Mouse (Mus musculus) adrenal gland, adult (tissue): ENCODE measurements around the gene Pth2.
"Not testable (repeated sequence)": the region's sequence is repeated elsewhere in the genome, so short reads cannot be mapped to it uniquely, and the experiment has no call there.

ENCODE experiments used
- DNase-seq, 2 experiments: peaks; one replicate each; pipeline ENCODE4 v3.0.0; 2022 to 2023; ENCODE audit warnings: low spot score in 1 of 2; ENCODE audit not compliant: inconsistent age in 2 of 2

The Pth2 gene

DNA sequence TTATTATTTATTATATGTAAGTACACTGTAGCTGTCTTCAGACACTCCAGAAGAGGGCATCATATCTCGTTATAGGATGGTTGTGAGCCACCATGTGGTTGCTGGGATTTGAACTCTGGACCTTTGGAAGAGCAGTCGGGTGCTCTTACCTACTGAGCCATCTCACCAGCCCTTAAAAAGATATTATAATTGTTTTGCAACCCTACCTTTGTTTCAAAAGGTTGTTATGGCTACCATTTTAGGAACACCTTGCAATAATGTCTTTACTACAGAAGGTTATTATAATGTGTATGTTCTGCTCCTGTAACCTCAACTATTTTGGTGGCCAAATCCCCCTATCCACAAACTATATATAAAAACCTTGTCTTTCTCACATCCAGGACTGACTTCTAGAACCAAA is 27.7 kb upstream of the Pth2 start:
- DNase-seq: not testable (repeated sequence)

DNA sequence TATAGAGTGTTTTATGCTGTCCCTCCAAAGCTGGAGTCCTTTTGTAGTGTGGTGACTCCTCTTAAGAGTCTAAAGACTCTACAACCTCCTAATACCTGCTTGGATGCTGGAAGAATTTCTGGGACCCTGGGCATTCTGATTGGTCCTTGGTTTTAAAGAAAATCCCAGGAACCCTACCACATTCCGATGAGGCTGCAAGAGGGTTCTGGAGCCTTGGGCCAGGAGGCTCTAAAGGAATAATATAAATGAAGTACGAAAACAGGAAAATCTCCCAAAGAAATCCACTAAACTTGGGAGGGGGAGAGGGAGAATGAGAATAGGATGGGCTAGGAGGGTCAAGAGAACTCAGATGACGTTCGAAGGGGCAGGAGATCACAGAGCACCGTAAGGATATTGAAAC is 27.2 kb upstream of the Pth2 start:
- no peak for DNase-seq

DNA sequence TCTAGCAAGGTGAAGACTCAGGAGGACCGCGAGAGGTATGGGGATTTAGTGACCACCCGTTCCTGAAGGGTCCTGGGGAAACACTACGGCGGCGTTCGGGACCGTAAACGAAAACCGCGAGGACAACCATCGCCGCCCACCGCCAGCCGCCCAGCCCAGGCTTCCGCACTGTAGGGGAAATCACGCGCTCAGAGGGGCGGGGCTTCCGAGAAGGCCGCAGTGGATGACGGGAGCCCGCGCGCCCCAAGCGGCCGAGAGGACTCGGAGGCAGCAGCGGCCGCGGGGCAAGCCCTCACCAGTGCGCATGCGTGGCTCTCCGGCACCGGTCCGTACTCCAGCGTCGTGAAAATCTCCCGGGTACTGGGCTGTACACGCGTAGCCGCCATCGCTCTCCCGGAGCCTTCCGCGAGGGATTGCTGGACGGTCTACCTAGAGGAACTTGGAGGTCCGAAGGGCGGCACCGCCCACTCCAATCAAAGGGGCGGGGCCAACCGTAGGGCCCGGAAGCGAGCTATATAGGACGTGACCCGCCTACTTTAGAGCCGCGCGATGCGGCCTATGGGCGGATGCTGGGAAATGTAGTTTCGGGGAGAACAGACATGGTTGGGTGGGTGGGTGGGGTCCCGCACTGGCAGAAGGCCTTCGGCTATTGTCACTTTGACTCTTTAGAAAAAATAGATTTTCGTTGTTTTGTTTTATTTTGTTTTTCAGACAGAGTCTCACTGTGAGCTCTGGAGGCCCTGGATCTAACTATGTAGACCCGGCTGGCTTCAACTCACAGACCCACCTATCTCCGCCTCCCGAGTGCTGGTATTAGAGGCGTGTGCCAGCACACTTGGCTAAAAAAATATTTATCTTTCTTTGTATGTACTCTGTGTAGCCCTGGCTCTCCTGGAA is 26.5 kb upstream of the Pth2 start, which contains the start of the genes Pih1d1 and Aldh16a1:
TSS of gene Pih1d1 (plus strand) at position 208 of the 897 bp plus-strand sequence.
TSS of gene Aldh16a1 (minus strand) at position 489 of the 897 bp plus-strand sequence.
- DNase-seq: peak; percentile 98 to 100

DNA sequence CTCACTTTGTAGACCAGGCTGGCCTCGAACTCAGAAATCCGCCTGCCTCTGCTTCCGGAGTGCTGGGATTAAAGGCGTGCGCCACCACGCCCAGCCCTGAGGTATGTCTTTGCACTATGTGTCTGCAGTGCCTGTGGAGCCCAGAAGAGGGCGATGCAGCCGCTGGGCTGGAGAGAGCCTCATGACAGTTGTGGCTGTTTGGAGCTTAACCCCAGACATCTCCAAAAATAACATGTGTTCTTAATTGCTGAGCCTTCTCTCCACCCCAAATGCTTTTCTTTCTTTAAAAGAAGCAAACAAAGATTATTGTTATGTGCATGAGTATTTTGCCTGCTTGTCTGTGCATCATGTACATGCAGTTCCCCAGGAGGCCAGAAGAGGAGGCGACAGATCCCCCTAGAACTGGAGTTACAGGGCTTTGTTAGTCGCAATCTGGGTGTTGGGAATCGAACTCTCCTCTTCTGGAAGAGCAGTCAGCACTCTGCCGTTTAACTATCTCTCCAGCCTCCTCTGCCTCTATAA is 25.7 kb upstream of the Pth2 start:
- peak; percentile 62 to 77 for DNase-seq

DNA sequence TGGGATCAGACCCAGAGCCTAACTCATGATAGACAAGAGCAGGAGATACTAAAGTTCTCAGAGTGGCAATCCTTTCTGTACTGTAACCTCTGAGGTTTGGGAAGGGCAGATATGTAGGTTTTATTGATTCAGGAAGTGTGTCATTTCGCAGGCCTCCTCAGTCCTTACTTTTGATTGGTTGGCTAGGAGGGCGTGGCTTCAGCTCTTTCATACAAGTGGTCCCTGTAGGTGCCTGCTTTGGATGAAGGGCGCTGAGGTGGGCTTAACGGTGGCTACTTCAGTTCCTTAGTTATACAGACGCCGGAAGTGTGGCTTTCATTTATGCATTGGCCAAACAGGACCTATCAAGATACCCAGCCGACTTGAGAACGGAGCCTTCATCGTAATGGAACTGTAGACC is 25.2 kb upstream of the Pth2 start:
- no peak for DNase-seq

DNA sequence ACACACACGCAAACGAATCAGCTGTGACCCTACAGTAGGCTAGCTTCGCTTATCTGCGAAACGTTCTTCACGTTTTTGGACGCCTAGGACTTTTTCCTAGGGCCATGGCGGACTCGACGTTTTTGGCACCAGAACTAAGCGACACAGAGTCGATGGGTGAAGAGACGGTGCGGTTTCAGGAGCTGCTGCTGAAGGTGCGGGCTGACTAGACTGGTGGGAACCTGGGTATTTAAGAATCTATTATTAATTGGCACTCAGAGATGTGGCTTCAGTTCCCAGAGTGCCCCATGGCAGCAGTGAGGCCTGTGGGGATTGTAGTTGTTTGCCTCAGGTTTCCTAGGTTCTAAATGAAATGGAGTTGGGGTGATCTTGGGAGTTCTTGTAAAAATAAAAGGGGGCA is 24.6 kb upstream of the Pth2 start:
- no peak for DNase-seq

DNA sequence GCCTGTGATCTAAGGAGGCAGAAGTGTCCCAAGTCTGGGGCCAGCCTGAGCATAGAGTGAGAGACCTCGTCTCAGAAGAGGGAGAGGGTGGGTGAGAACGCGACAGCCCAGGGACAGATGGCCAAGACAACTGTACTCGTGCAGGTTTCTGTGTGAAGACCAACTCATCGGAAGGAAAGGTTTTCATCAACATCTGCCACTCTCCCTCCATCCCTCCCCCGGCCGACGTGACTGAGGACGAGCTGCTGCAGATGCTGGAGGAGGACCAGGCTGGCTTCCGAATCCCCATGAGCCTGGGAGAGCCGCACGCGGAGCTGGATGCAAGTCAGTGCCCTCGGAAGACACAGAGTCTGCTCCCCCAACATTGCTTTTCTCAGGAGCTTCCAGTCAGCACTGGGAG is 23.3 kb upstream of the Pth2 start:
- no peak for DNase-seq

DNA sequence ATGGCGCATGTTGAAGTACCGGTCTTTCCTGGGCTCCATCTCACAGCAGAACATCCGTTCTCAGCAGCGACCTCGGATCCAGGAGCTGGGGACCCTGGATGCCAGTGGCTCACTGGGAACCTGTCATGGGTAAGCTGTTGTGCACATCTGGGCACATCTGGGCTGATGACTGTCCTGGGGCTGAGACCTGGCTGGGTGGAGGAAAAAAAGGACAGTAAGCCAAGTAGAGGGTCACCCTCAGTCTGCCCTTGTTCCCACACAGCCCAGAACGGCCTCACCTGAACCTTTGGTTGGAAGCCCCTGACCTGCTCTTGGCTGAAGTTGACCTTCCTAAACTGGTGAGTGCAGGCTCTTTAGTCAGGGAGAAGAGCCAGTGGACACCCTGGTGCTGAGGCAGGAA is 21.8 kb upstream of the Pth2 start:
- no peak for DNase-seq

DNA sequence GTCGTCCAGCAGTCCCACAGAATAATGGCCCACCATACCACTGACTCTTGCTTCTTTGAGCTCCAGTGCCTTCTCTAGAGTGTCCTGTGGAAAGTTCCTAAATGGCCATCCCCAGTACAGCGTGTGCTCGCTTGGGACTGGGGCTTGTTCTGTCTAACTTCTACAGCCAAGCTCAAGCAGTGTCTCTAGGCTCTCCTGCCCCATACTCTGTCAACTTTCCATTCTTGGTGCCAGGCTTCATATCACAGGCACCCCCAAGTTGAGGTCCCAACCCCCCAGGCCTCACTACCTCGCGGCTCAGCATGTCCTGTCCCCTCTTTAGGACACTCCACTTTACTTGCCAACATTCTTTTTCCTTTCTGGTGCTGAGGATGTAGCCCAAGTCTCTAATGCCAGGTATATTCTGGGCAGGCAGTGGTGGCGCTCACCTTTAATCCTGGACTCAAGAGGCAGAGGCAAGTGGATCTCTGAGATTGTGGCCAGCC is 20.4 kb upstream of the Pth2 start:
- no peak for DNase-seq

DNA sequence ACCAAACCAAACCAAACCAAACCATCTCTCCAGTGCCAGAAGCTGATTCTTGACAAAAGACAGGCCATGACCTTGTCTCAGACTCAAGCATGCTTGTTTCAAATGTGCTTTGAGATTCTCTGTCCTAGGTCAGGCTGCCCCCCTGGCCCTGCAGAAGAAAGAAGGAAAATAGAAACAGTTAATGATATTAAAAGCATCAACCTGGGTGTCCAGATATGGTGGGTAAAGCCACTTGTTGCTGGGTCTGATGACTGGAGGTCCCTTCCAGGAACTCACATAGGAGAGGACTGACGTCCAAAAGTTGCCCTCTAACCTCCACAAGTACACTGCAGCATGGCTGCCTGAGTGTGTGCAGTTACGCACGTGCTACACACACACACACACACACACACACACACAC is 19.9 kb upstream of the Pth2 start:
- DNase-seq: no peak

DNA sequence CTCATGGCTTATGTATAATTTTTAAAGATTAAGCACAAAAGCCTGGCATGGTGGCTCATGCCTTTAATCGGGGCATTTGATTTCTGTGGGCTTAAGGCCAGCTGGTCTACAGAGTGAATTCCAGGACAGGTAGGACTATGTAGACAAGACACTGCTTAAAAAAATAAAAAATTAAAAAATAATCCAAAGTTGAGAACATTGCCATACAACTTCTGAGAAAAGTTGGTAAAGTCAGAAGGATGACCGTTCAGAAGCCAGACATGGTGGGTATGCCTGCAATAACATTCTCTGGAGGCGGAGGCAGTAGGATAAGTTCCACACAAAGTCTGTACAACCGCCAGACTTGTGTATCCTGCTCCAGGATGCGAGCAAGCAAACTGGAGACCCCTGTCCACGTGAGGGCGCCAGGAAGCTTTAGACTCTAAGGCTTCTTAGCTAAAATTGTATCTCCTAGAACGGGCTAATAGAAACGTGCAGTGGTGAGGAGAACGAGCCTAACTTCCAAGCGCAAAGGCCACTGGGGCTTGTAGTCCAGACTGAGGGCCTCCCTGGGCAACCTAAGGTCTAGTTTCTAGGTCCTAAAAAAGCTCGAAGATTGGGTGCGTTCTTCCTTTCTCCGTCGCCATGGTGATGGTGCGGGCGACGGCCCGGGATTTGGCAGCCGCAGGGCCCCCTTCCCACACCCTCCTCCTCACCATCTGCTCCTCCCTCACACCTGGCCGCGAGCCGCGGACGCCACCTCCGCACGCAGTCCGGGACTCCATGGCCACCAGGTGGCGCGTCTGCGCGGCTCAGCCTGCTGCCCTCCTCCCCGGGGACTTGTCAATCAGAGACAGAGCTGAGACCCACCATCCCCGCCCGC is 19.0 kb upstream of the Pth2 start:
- DNase-seq: peak; percentile 84 to 95

DNA sequence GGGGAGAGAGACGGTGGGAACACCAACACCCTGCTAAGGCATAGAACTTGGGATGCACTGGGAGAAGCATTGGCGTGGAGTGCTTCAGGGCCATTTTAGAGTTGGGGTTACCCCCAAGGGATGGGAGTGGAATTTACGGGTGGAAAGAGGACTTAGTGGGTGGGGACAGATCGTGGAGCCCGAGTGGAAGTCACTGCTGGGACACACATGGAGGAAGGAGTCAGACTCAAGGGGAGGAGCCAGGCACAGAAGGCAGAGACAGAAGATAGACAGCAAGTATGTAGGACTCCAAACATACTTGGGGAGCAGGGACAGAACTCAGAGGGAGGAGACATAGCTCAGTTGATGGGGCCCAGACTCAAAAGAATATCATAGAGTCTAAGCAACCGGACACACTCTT is 18.2 kb upstream of the Pth2 start:
- DNase-seq: no peak

DNA sequence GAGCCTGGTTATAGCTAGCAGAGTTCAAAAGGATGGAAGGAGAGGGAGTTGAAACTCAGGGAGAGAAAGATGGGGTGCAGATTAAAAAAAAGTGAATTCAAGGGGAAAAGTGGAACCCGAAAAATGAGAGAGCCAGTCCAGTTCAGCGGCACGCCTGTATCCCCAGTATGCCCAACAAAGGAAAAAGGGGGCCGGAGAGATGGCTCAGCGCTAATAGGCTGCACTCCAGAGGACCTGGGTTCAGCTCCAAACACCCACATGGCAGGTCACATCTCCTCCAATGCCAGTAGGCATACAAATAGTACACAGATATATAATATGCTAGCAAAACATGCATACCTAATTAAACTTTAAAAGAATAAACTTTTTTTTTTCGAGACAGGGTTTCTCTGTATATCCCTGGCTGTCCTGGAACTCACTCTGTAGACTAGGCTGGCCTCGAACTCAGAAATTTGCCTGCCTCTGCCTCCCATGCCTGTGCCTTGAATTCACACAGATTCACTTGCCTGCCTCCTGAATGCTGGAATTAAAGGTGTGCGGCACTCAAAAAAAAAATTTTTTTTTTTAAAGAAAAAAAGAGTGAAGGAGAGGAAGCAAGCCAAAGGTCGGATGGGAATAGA is 17.7 kb upstream of the Pth2 start:
- DNase-seq: peak in 1 of 2 experiments; percentile 30

DNA sequence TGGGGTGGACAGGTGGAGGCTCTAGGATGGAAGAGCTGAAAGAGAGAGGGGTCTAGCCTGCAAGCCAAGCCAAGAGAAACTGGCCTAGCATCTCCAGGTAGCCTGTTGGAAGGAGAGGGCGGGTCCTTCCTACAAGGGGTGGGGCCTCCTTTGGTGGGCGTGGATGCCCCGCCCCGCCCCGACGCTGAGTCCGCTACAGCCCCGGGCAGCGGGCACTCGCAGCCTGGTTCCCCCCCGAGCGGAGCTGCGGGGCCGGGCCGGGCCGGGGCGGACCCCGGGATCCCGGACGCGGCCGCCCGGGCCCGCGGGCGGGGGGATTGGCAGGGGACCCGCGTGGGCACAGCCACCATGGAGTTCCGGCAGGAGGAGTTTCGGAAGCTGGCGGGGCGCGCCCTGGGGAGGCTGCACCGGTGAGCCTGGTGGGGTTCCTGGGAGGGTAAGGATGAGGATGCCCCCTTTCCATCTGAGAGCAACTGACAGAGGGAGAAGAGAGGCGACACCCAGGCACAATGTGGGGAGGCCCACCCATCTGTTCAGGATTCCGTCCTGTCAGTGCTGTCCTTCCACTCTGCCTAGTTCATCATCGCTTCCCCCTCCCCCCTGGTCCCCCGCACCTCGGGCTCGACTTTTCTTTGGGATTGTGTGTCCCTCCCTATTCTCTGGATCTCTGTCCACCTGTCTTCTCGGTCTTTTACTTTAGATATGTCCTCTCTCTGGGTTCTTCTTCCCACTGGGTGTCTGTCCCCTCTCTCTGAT is 16.9 kb upstream of the Pth2 start, which contains the start of gene Slc17a7:
TSS of gene Slc17a7 (plus strand) at position 215 of the 756 bp plus-strand sequence.
- DNase-seq: peak; percentile 51 to 69

DNA sequence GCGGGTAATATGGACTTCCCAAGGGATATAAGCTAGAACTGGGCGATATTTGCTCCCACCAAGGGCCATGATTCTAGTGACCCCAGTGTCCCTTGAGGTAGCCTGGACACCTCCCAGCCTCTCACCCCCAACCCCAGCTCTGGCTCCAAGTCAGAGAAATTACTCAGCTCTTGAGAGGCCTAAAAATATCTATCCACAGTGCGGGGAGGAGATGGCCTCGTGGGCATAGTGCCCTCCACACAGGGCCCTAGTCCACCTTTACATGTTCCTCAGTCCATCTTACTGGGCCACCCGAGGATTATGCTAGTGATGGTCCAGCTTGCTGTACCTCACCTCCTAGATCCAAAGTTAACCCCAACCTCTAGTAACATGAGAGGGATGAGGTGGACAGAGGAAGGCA is 16.0 kb upstream of the Pth2 start:
- DNase-seq: no peak

DNA sequence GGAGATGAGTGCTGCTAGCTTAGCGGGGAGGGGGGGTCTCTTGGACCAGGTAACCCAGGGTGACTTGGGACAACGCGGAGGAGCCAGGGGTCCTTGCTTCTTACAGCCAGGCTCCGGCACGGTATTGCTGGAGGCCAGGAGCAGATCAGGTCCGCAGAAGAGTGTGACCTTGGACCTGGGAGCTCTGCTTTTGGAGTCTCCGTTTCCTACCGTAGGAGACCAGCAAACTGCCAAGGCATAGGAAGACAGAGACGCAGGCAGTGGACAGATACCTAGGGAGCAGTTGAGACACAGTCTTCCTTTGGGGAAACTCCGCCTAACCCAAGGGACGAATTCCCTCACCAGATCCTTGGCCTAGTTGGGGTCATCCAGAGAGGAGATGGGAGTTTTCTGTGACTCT is 15.1 kb upstream of the Pth2 start:
- no peak for DNase-seq

DNA sequence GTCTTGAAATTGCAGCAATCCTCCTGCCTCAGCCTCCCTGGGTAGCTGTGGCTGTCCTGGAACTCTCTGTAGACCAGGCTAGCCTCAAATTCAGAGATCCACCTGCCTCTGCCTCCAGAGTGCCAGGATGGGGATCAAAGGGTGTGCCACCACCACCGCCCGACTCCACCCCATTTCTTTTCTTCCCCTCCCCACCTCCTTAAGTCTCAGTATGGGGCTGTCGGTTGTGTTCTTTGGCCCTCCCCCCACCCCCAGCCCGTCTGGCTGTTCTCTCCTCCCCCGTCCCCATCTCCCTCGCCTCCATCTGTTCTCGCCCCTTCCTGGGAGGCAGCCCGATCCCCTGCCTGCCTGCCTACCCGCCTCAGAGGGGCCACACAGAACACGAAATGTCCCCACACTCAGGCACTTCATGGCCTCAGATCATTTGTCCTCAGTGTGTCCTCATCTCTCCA is 13.8 kb upstream of the Pth2 start:
- no peak for DNase-seq

DNA sequence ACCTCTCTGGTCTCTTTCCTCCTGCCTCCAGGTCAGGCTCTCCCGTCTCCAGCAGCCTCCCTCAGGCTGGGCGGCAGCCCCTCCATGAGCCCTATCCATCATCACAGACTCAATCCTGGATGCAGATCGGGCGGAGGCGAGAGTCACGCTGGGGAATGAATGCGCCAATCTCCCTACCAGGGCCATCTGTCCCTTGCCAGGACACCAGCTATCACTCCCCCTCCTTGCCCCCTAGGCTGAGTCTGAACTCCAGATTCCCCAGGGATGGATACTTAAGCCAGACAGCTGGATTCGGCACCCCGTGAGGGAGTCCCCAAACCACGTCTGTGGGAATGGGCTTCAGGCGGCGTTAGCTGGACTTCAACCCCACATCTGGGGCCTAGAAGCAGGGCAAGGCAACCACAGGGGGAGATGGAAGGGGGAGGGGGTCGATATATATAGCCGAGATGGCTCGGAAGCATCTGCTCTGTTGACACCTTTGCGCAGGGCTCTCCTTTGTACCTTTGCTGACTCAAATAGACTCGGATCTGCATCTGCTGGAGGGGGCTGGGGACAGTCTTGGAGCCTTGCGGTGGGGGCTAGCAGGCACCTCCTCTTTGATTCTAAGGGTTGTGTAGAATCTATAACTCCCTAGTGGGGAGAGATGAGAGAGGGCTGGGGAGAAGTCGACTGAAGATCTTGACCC is 12.9 kb upstream of the Pth2 start:
- DNase-seq: no peak

DNA sequence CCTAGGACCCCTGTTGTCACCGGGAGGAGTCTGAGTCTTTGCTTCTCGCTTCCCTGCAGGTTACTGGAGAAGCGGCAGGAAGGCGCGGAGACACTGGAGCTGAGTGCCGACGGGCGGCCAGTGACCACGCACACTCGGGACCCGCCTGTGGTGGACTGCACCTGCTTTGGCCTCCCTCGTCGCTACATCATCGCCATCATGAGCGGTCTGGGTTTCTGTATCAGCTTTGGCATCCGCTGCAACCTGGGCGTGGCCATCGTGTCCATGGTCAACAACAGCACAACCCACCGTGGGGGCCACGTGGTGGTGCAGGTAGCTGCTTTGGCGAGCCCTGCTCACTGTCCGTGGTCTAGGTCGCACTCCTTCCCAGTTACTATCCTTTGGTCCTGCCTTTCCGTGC is 12.1 kb upstream of the Pth2 start:
- no peak for DNase-seq

DNA sequence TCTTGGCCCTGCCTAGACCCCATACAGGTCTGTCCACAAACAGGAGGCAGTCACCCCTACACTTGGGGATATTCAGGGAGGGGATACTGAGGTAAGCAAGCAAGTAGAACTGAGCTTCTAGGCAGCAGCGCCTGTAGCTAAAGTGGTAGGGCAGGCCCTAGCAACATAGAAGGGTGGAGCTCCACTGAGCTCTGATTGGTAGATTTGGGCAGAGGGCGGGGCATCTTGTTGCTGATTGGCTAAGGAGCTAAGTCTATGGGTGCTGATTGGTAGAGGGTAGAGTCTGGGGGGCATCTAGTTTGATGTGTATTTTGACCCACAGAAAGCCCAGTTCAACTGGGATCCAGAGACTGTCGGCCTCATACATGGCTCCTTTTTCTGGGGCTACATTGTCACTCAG is 11.3 kb upstream of the Pth2 start:
- no peak for DNase-seq
